Mouse (Mus musculus) erythroblast, embryonic 14.5 days (primary cell): ENCODE data around the gene Prkch.

Source experiments
- GATA1 ChIP-seq: IDR thresholded peaks from 2 replicates; pipeline ENCODE4 v1.6.1; 2012; ENCODE audit warnings: low read length, inconsistent platforms, mixed read lengths
- TAL1 ChIP-seq: IDR thresholded peaks from 3 replicates; pipeline ENCODE4 v1.6.1; 2012; ENCODE audit warnings: low read length, inconsistent platforms, mixed read lengths

DNA sequence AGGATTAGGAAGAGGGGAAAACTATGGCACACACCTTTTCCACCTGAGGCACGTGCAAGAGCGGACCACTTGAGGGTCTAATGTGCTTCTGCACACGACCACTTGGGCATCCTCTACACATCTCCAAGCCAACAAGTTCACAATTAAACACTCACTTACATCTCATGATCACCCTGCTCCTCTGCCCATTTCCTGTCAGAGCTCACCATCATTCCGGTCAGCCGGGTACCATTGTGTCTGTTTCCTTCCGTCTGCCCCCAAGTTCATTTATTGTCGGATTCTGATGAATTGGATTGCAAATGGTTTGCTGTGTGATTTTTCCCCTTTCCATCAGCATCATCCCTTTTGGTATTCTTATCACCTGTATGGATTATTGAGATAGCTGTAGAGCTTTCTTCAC, 18.4 kb downstream of the Prkch start:
- TF ChIP-seq TAL1 (no peak), GATA1 (no peak)
